Mouse (Mus musculus): ENCODE data around the gene Hnrnph1. TPM values are rescaled to one million over a fixed set of nuclear protein-coding genes. Genes with fewer than 3 reads are reported as not detected.

Gene Hnrnph1
- polyA plus RNA-seq, 2 experiments = 101 to 200 TPM

- Histone ChIP-seq H3K9me3 (ENCODE audit: control insufficient read depth, low read length) (no peaks in the 10 kb centered on the region), H3K36me3 (replicated peaks; ENCODE audit: control insufficient read depth, insufficient read depth, low read depth) (no peaks in the 10 kb centered on the region), H3K4me3 (ENCODE audit: insufficient read depth in 1 of 2, low read depth in 2 of 2, low read length in 2 of 2) (peak within 1 kb of the TSS; percentile 86 to 88), H3K9ac (replicated peaks) (peak within 1 kb of the TSS; percentile 86), H3K4me2 (ENCODE audit: low read depth) (peak within 1 kb of the TSS; percentile 94), H3K4me1 (replicated peaks; ENCODE audit: control insufficient read depth in 2 of 2, insufficient read depth in 2 of 2, low read length in 1 of 2) (peaks cover 6 to 7% of the 10 kb centered on the region in 2 experiments; a peak in 3 of 4 replicates), H3K27me3 (ENCODE audit: control insufficient read depth, insufficient read depth, low read length) (no peaks in the 10 kb centered on the region), H3K27ac (peak within 1 kb of the TSS; percentile 10)
- TF ChIP-seq CTCF (IDR thresholded peaks at IDR 0.05; ENCODE audit: low read depth) (no peak), EP300 (IDR thresholded peaks at IDR 0.05; ENCODE audit: low read depth) (no peak)
- WGBS (ENCODE audit: insufficient replicate concordance) = under 1% methylated on average over 81 of the region's 90 CpGs
- peak; percentile 89 for ATAC-seq (ENCODE audit: insufficient read depth)
- DNase-seq (ENCODE audit: low read depth in 3 of 3, low spot score in 3 of 3) = peak; percentile 62 to 69 (median 66)
Measured at GRCm38 (mm10) chr11:50430277-50431133, 53.7 kb downstream of the Hnrnph1 start, which contains the start of gene Rufy1. TSS of gene Rufy1 (minus strand) at chr11:50431125.

- TF ChIP-seq EP300 (IDR thresholded peaks at IDR 0.05; ENCODE audit: low read depth) (no peak), CTCF (IDR thresholded peaks at IDR 0.05; ENCODE audit: low read depth) (no peak)
Measured at GRCm38 (mm10) chr11:50431134-50432068, 54.6 kb downstream of the Hnrnph1 start.

GRCm38 (mm10) chr11:50432069-50432440 lies 55.3 kb downstream of the Hnrnph1 start:
- DNase-seq (ENCODE audit: low read depth in 3 of 3, low spot score in 3 of 3) (no peak), ATAC-seq (ENCODE audit: insufficient read depth) (no peak)
- Histone ChIP-seq H3K9me3 (ENCODE audit: control insufficient read depth, low read length) (no peaks in the 10 kb centered on the region), H3K9ac (replicated peaks) (peak overlapping the region; percentile 86; the same call in 1 of the 2 replicates), H3K27me3 (ENCODE audit: control insufficient read depth, insufficient read depth, low read length) (no peaks in the 10 kb centered on the region), H3K4me1 (replicated peaks; ENCODE audit: control insufficient read depth in 2 of 2, insufficient read depth in 2 of 2, low read length in 1 of 2) (peaks cover 6 to 7% of the 10 kb centered on the region in 2 experiments; a peak in 3 of 4 replicates), H3K36me3 (replicated peaks; ENCODE audit: control insufficient read depth, insufficient read depth, low read depth) (no peaks in the 10 kb centered on the region), H3K4me3 (ENCODE audit: insufficient read depth in 1 of 2, low read depth in 2 of 2, low read length in 2 of 2) (peak overlapping the region in 1 of 2 experiments; percentile 86; a peak in 1 of 4 replicates), H3K27ac (no peak overlapping the region), H3K4me2 (ENCODE audit: low read depth) (peak overlapping the region; percentile 94)
- 55% methylated on average over 3 of the region's 3 CpGs for WGBS (ENCODE audit: insufficient replicate concordance)
- no peak for TF ChIP-seq CTCF (IDR thresholded peaks at IDR 0.05; ENCODE audit: low read depth)
- no peak for TF ChIP-seq EP300 (IDR thresholded peaks at IDR 0.05; ENCODE audit: low read depth)

More at GRCm38 (mm10) chr11:50431134-50432068, 54.6 kb downstream of the Hnrnph1 start:
- Histone ChIP-seq H3K9me3 (ENCODE audit: control insufficient read depth, low read length) (no peaks in the 10 kb centered on the region), H3K27me3 (ENCODE audit: control insufficient read depth, insufficient read depth, low read length) (no peaks in the 10 kb centered on the region), H3K4me1 (replicated peaks; ENCODE audit: control insufficient read depth in 2 of 2, insufficient read depth in 2 of 2, low read length in 1 of 2) (peaks cover 6 to 7% of the 10 kb centered on the region in 2 experiments; a peak in 3 of 4 replicates), H3K9ac (replicated peaks) (peak overlapping the region; percentile 86), H3K27ac (peak overlapping the region; percentile 10), H3K4me3 (ENCODE audit: insufficient read depth in 1 of 2, low read depth in 2 of 2, low read length in 2 of 2) (peak overlapping the region; percentile 86 to 88), H3K4me2 (ENCODE audit: low read depth) (peak overlapping the region; percentile 94), H3K36me3 (replicated peaks; ENCODE audit: control insufficient read depth, insufficient read depth, low read depth) (no peaks in the 10 kb centered on the region)
- ATAC-seq (ENCODE audit: insufficient read depth) (peak; percentile 54; the same call in 1 of the 2 replicates), DNase-seq (ENCODE audit: low read depth in 3 of 3, low spot score in 3 of 3) (peak; percentile 20 to 44 (median 35))
- WGBS (ENCODE audit: insufficient replicate concordance) = 22% methylated on average over 32 of the region's 32 CpGs

GRCm38 (mm10) chr11:50432896-50433295 lies 56.1 kb downstream of the Hnrnph1 start:
- TF ChIP-seq EP300 (IDR thresholded peaks at IDR 0.05; ENCODE audit: low read depth) (no peak), CTCF (IDR thresholded peaks at IDR 0.05; ENCODE audit: low read depth) (no peak)
- Histone ChIP-seq H3K27me3 (ENCODE audit: control insufficient read depth, insufficient read depth, low read length) (no peaks in the 10 kb centered on the region), H3K4me1 (replicated peaks; ENCODE audit: control insufficient read depth in 2 of 2, insufficient read depth in 2 of 2, low read length in 1 of 2) (peaks cover 6 to 7% of the 10 kb centered on the region in 2 experiments; a peak in 3 of 4 replicates), H3K27ac (no peak overlapping the region), H3K4me3 (ENCODE audit: insufficient read depth in 1 of 2, low read depth in 2 of 2, low read length in 2 of 2) (no peak overlapping the region), H3K9me3 (ENCODE audit: control insufficient read depth, low read length) (no peaks in the 10 kb centered on the region), H3K9ac (replicated peaks) (no peak overlapping the region), H3K4me2 (ENCODE audit: low read depth) (no peak overlapping the region), H3K36me3 (replicated peaks; ENCODE audit: control insufficient read depth, insufficient read depth, low read depth) (no peaks in the 10 kb centered on the region)
- ATAC-seq (ENCODE audit: insufficient read depth) (no peak), DNase-seq (ENCODE audit: low read depth in 3 of 3, low spot score in 3 of 3) (no peak)
- 66% methylated on average over 5 of the region's 5 CpGs for WGBS (ENCODE audit: insufficient replicate concordance)

MicroRNAs within 50 kb of the gene (microRNA counts, 519-probe panel; counts per million panel counts)
- microRNA mmu-miR-804 = 2,488 counts per million, percentile 4 among the panel's probes with 10 or more counts

Small RNA genes lying within 50 kb of the gene (microRNA-seq; reads per million reads assigned to microRNA genes)
- not detected for gene Mir804

Other genes starting within 250 kb of the Hnrnph1 start
- 6.8 and 8.4 TPM in 2 replicates for gene Tbc1d9b, start 245.6 kb upstream of the Hnrnph1 start, polyA plus RNA-seq (2012; rRNA removed)
- 9.5 and 11.1 TPM in 2 replicates for gene Tbc1d9b, start 245.6 kb upstream of the Hnrnph1 start, polyA plus RNA-seq (2014; fragmentation: Nextera tagmentation; extraction: Ambion mirVana)
- 7.4 and 7.6 TPM in 2 replicates for gene Mrnip, start 202.5 kb upstream of the Hnrnph1 start, polyA plus RNA-seq (2012; rRNA removed)
- 8.5 and 9.3 TPM in 2 replicates for gene Mrnip, start 202.5 kb upstream of the Hnrnph1 start, polyA plus RNA-seq (2014; fragmentation: Nextera tagmentation; extraction: Ambion mirVana)
- gene Sqstm1, start 166.2 kb upstream of the Hnrnph1 start, polyA plus RNA-seq (2012; rRNA removed) = 36.8 and 43.7 TPM in 2 replicates
- 103 and 117 TPM in 2 replicates for gene Sqstm1, start 166.2 kb upstream of the Hnrnph1 start, polyA plus RNA-seq (2014; fragmentation: Nextera tagmentation; extraction: Ambion mirVana)
- 14.8 and 16.6 TPM in 2 replicates for gene Mgat4b, start 166.1 kb upstream of the Hnrnph1 start, polyA plus RNA-seq (2012; rRNA removed)
- 5.7 and 9.5 TPM in 2 replicates for gene Mgat4b, start 166.1 kb upstream of the Hnrnph1 start, polyA plus RNA-seq (2014; fragmentation: Nextera tagmentation; extraction: Ambion mirVana)
- gene Ltc4s, start 138.4 kb upstream of the Hnrnph1 start, polyA plus RNA-seq (2012; rRNA removed) = 0.54 and 0.81 TPM in 2 replicates
- 0.61 and 0.83 TPM in 2 replicates for gene Ltc4s, start 138.4 kb upstream of the Hnrnph1 start, polyA plus RNA-seq (2014; fragmentation: Nextera tagmentation; extraction: Ambion mirVana)
- gene Maml1, start 84.7 kb upstream of the Hnrnph1 start, polyA plus RNA-seq (2012; rRNA removed) = 3.3 and 3.4 TPM in 2 replicates
- gene Maml1, start 84.7 kb upstream of the Hnrnph1 start, polyA plus RNA-seq (2014; fragmentation: Nextera tagmentation; extraction: Ambion mirVana) = 1.9 and 2.5 TPM in 2 replicates
- gene Canx, start 51.3 kb upstream of the Hnrnph1 start, polyA plus RNA-seq (2012; rRNA removed) = 55.3 and 91.6 TPM in 2 replicates
- 136 and 143 TPM in 2 replicates for gene Canx, start 51.3 kb upstream of the Hnrnph1 start, polyA plus RNA-seq (2014; fragmentation: Nextera tagmentation; extraction: Ambion mirVana)
- gene Cby3, start 22.5 kb upstream of the Hnrnph1 start, polyA plus RNA-seq (2012; rRNA removed) = 0.08 TPM in 1 of 2 replicates, not detected in the other
- not detected in 2 replicates for gene Cby3, start 22.5 kb upstream of the Hnrnph1 start, polyA plus RNA-seq (2014; fragmentation: Nextera tagmentation; extraction: Ambion mirVana)
- gene Rufy1, start 54.1 kb downstream of the Hnrnph1 start, polyA plus RNA-seq (2012; rRNA removed) = 3.5 and 5.1 TPM in 2 replicates
- gene Rufy1, start 54.1 kb downstream of the Hnrnph1 start, polyA plus RNA-seq (2014; fragmentation: Nextera tagmentation; extraction: Ambion mirVana) = 7.1 and 8.9 TPM in 2 replicates
- gene Adamts2, start 225.1 kb downstream of the Hnrnph1 start, polyA plus RNA-seq (2012; rRNA removed) = 0.88 and 1.1 TPM in 2 replicates
- 0.73 and 0.83 TPM in 2 replicates for gene Adamts2, start 225.1 kb downstream of the Hnrnph1 start, polyA plus RNA-seq (2014; fragmentation: Nextera tagmentation; extraction: Ambion mirVana)